Mouse (Mus musculus): ENCODE data around the gene Zcchc17. TPM values are rescaled to one million over a fixed set of nuclear protein-coding genes. Genes with fewer than 3 reads are reported as not detected.
A peak's percentile ranks its signal among the peaks of the same experiment; 100 is the strongest.

Zcchc17 gene
- polyA plus RNA-seq, 1 experiment, result 34.5 TPM

GRCm38 (mm10) chr4:130316691-130317090 lies 43.1 kb downstream of the Zcchc17 start:
- Histone ChIP-seq H3K27me3 (ENCODE audit: control insufficient read depth, insufficient read depth, insufficient read length) (no peaks in the 10 kb centered on the region), H3K36me3 (ENCODE audit: control insufficient read depth, insufficient read depth) (peaks cover 10% of the 10 kb centered on the region), H3K4me3 (ENCODE audit: insufficient read depth, poor library complexity, severe bottlenecking) (no peak overlapping the region), H3K79me2 (ENCODE audit: control insufficient read depth, insufficient read depth) (no peaks in the 10 kb centered on the region), H3ac (ENCODE audit: control insufficient read depth, insufficient read length, low read depth) (no peak overlapping the region), H3K79me3 (ENCODE audit: low read depth) (no peaks in the 10 kb centered on the region)
- TF ChIP-seq FOSL1 (IDR thresholded peaks at IDR 0.05; ENCODE audit: insufficient read depth, low read length, poor library complexity, severe bottlenecking) (no peak), MAX (IDR thresholded peaks at IDR 0.05) (no peak), CEBPB (IDR thresholded peaks at IDR 0.05; ENCODE audit: low read depth) (no peak), CTCF (IDR thresholded peaks at IDR 0.05; ENCODE audit: control insufficient read depth, insufficient read depth, insufficient read length) (no peak), USF1 (IDR thresholded peaks at IDR 0.05; ENCODE audit: low read depth) (no peak), MYOD1 (IDR thresholded peaks at IDR 0.05; ENCODE audit: control insufficient read depth, insufficient read length, low read depth) (no peak), MYOG (IDR thresholded peaks at IDR 0.05; ENCODE audit: control insufficient read depth, extremely low read depth, insufficient read length) (no peak)

- no peaks in the 10 kb centered on the region for H3K79me2 ChIP-seq (ENCODE audit: control insufficient read depth, insufficient read depth)
- H3K4me3 ChIP-seq (ENCODE audit: insufficient read depth, poor library complexity, severe bottlenecking), result no peak overlapping the region
- no peaks in the 10 kb centered on the region for H3K27me3 ChIP-seq (ENCODE audit: control insufficient read depth, insufficient read depth, insufficient read length)
- H3ac ChIP-seq (ENCODE audit: control insufficient read depth, insufficient read length, low read depth), result no peak overlapping the region
- peaks cover 7% of the 10 kb centered on the region for H3K36me3 ChIP-seq (ENCODE audit: control insufficient read depth, insufficient read depth)
- H3K79me3 ChIP-seq (ENCODE audit: low read depth), result no peaks in the 10 kb centered on the region
- TF ChIP-seq MAX (IDR thresholded peaks at IDR 0.05) (no peak), USF1 (IDR thresholded peaks at IDR 0.05; ENCODE audit: low read depth) (no peak), MYOD1 (IDR thresholded peaks at IDR 0.05; ENCODE audit: control insufficient read depth, insufficient read length, low read depth) (no peak)
Measured at GRCm38 (mm10) chr4:130315771-130316527, 43.8 kb downstream of the Zcchc17 start.

DNA sequence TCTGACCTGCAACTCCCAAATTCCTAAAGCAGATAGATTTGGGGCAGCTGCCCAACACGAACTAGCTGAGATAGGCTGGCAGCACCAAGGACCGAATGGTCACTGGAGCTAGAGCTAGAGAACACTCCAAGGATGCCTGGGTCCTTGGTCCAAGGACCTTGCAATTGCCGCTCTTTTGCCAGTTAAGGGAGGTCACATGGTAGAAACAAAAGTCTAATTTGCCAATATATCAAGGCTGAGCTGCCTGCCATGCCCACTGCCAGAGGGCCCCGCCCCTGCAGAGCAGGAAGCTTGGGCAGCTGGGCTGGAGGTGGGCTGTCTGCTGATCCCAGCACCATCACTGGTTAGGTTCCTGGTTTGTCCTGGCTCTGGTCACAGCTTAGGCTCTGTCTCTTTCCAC lies 46.2 kb downstream of the Zcchc17 start:
- Histone ChIP-seq H3K79me3 (ENCODE audit: low read depth) (no peaks in the 10 kb centered on the region), H3K36me3 (ENCODE audit: control insufficient read depth, insufficient read depth) (peaks cover 7% of the 10 kb centered on the region), H3K79me2 (ENCODE audit: control insufficient read depth, insufficient read depth) (no peaks in the 10 kb centered on the region)

DNA sequence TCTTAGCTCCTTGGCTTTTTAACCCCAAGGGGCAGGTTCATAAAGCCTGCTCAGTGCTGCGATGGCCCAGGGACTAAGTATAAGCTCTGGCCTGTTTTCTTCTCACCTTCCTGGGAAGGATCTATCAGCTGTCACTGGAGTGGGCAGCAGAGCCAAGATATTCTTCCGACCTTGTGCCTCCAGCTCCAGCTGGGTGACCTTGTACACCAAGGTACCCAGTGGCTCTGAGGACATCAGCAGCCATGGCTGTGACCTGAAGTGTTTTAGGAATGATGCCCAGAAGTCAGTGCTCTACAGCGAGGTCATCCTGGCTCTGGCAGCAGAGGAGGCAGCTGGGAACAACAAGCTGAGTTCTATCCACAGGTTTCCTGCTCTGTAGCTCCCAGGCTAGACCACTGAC lies 47.2 kb downstream of the Zcchc17 start:
- no peaks in the 10 kb centered on the region for H3K79me2 ChIP-seq (ENCODE audit: control insufficient read depth, insufficient read depth)
- no peak overlapping the region for H3ac ChIP-seq (ENCODE audit: control insufficient read depth, insufficient read length, low read depth)

More for the DNA sequence above, 46.2 kb downstream of the Zcchc17 start:
- no peaks in the 10 kb centered on the region for H3K27me3 ChIP-seq (ENCODE audit: control insufficient read depth, insufficient read depth, insufficient read length)
- no peak overlapping the region for H3K4me3 ChIP-seq (ENCODE audit: insufficient read depth, poor library complexity, severe bottlenecking)
- no peak overlapping the region for H3ac ChIP-seq (ENCODE audit: control insufficient read depth, insufficient read length, low read depth)
- no peak for TF ChIP-seq USF1 (IDR thresholded peaks at IDR 0.05; ENCODE audit: low read depth)

DNA sequence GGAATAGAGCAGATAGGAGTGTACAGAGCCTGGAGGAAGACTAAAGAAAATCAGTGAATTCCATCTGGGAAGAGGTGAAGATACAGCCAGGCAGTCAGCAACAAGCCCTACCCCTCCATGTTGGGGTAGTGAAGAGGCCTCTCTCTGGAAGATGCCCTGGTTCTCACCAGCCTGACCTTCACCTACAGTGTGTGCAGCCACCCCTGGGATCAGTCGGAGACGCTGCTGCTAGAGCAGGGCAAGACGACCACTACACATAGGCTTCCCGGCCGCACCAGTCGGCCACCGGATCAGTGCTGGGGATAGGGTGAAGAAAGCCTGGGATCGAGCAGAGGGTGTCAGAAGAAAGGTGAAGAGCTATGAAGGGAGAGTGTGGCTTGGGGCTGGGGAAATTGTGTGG lies 50.5 kb downstream of the Zcchc17 start:
- no peaks in the 10 kb centered on the region for H3K79me2 ChIP-seq (ENCODE audit: control insufficient read depth, insufficient read depth)
- no peak overlapping the region for H3K4me3 ChIP-seq (ENCODE audit: insufficient read depth, poor library complexity, severe bottlenecking)
- H3K36me3 ChIP-seq (ENCODE audit: control insufficient read depth, insufficient read depth), result no peaks in the 10 kb centered on the region
- H3ac ChIP-seq (ENCODE audit: control insufficient read depth, insufficient read length, low read depth), result no peak overlapping the region
- no peak for TF ChIP-seq CTCF (IDR thresholded peaks at IDR 0.05; ENCODE audit: control insufficient read depth, insufficient read depth, insufficient read length)
- H3K79me3 ChIP-seq (ENCODE audit: low read depth), result no peaks in the 10 kb centered on the region
- no peaks in the 10 kb centered on the region for H3K27me3 ChIP-seq (ENCODE audit: control insufficient read depth, insufficient read depth, insufficient read length)

More for the DNA sequence above, 47.2 kb downstream of the Zcchc17 start:
- H3K27me3 ChIP-seq (ENCODE audit: control insufficient read depth, insufficient read depth, insufficient read length), result no peaks in the 10 kb centered on the region
- TF ChIP-seq CEBPB (IDR thresholded peaks at IDR 0.05; ENCODE audit: low read depth), result no peak
- TF ChIP-seq FOSL1 (IDR thresholded peaks at IDR 0.05; ENCODE audit: insufficient read depth, low read length, poor library complexity, severe bottlenecking), result no peak
- TF ChIP-seq USF1 (IDR thresholded peaks at IDR 0.05; ENCODE audit: low read depth), result no peak
- TF ChIP-seq MYOD1 (IDR thresholded peaks at IDR 0.05; ENCODE audit: control insufficient read depth, insufficient read length, low read depth), result no peak
- TF ChIP-seq CTCF (IDR thresholded peaks at IDR 0.05; ENCODE audit: control insufficient read depth, insufficient read depth, insufficient read length), result no peak
- no peak for TF ChIP-seq MYOG (IDR thresholded peaks at IDR 0.05; ENCODE audit: control insufficient read depth, extremely low read depth, insufficient read length)
- no peak for TF ChIP-seq MAX (IDR thresholded peaks at IDR 0.05)
- peaks cover 7% of the 10 kb centered on the region for H3K36me3 ChIP-seq (ENCODE audit: control insufficient read depth, insufficient read depth)
- no peaks in the 10 kb centered on the region for H3K79me3 ChIP-seq (ENCODE audit: low read depth)
- H3K4me3 ChIP-seq (ENCODE audit: insufficient read depth, poor library complexity, severe bottlenecking), result no peak overlapping the region

- no peaks in the 10 kb centered on the region for H3K79me2 ChIP-seq (ENCODE audit: control insufficient read depth, insufficient read depth)
- H3K27me3 ChIP-seq (ENCODE audit: control insufficient read depth, insufficient read depth, insufficient read length), result no peaks in the 10 kb centered on the region
- H3K36me3 ChIP-seq (ENCODE audit: control insufficient read depth, insufficient read depth), result no peaks in the 10 kb centered on the region
- no peak within 1 kb of the TSS for H3K4me3 ChIP-seq (ENCODE audit: insufficient read depth, poor library complexity, severe bottlenecking)
- H3ac ChIP-seq (ENCODE audit: control insufficient read depth, insufficient read length, low read depth), result peak within 1 kb of the TSS; percentile 26
- H3K79me3 ChIP-seq (ENCODE audit: low read depth), result no peaks in the 10 kb centered on the region
- no peak for TF ChIP-seq MYOD1 (IDR thresholded peaks at IDR 0.05; ENCODE audit: control insufficient read depth, insufficient read length, low read depth)
- no peak for TF ChIP-seq FOSL1 (IDR thresholded peaks at IDR 0.05; ENCODE audit: insufficient read depth, low read length, poor library complexity, severe bottlenecking)
- TF ChIP-seq CTCF (IDR thresholded peaks at IDR 0.05; ENCODE audit: control insufficient read depth, insufficient read depth, insufficient read length), result no peak
- TF ChIP-seq MAX (IDR thresholded peaks at IDR 0.05), result no peak
- no peak for TF ChIP-seq CEBPB (IDR thresholded peaks at IDR 0.05; ENCODE audit: low read depth)
- no peak for TF ChIP-seq MYOG (IDR thresholded peaks at IDR 0.05; ENCODE audit: control insufficient read depth, extremely low read depth, insufficient read length)
- no peak for TF ChIP-seq USF1 (IDR thresholded peaks at IDR 0.05; ENCODE audit: low read depth)
Measured at GRCm38 (mm10) chr4:130308231-130309081, 51.3 kb downstream of the Zcchc17 start, which contains the start of the genes Fabp3 and Gm10570. TSS of gene Fabp3 (plus strand) at chr4:130308595. TSS of gene Gm10570 (minus strand) at chr4:130308674.

All from C2C12 (cell line).